Mouse (Mus musculus) hindbrain, embryonic 16.5 days (tissue): Measurements from ENCODE around the gene Arnt2. TPM values are rescaled to one million over a fixed set of nuclear protein-coding genes. Genes with fewer than 3 reads are reported as not detected.

Source experiments
- ATAC-seq: fragments of 200-750 bp; cut with Nextera tagmentation; 2 replicates; pipeline ENCODE4 v1.8.0; 2017; ENCODE audit warnings: moderate TSS enrichment, moderate library complexity
- H3K27ac ChIP-seq: fragments of 300-500 bp; sonication (generic); 2 replicates; pipeline ENCODE4 v1.5.1; 2014; ENCODE audit warnings: low read depth, mild to moderate bottlenecking, control low read depth, low read length, moderate library complexity
- H3K27me3 ChIP-seq: fragments of 300-500 bp; sonication (generic); replicated peaks from 2 replicates; pipeline ENCODE4 v1.6.1; 2014; ENCODE audit warnings: low read length; ENCODE audit not compliant: control insufficient read depth, insufficient read depth
- H3K36me3 ChIP-seq: fragments of 300-500 bp; sonication (generic); 2 replicates; pipeline ENCODE4 v1.6.1; 2014; ENCODE audit warnings: mild to moderate bottlenecking, low read length, moderate library complexity, mixed read lengths; ENCODE audit not compliant: control insufficient read depth, insufficient read depth
- H3K4me1 ChIP-seq: fragments of 300-500 bp; sonication (generic); 2 replicates; pipeline ENCODE4 v1.6.1; 2014; ENCODE audit warnings: low read depth, low read length; ENCODE audit not compliant: control insufficient read depth, insufficient read depth
- H3K4me2 ChIP-seq: fragments of 300-500 bp; sonication (generic); 2 replicates; pipeline ENCODE4 v1.6.1; 2014; ENCODE audit warnings: mild to moderate bottlenecking, low read length, control low read depth, moderate library complexity
- H3K4me3 ChIP-seq: fragments of 300-500 bp; sonication (generic); 2 replicates; pipeline ENCODE4 v1.5.1; 2014; ENCODE audit warnings: mild to moderate bottlenecking, low read length, control low read depth, moderate library complexity
- H3K9ac ChIP-seq: fragments of 300-500 bp; sonication (generic); 2 replicates; pipeline ENCODE4 v1.6.1; 2014; ENCODE audit warnings: low read depth, mild to moderate bottlenecking, control low read depth, low read length, moderate library complexity
- H3K9me3 ChIP-seq: fragments of 300-500 bp; sonication (generic); 2 replicates; pipeline ENCODE4 v1.6.1; 2014; ENCODE audit warnings: mild to moderate bottlenecking, low read length, moderate library complexity; ENCODE audit not compliant: control insufficient read depth
- WGBS: fragments of 180-500 bp; shearing (Covaris S2); extraction: QIAGEN DNeasy Blood & Tissue Kit; methylation state at CpG from one replicate; pipeline ENCODE4 v1.1.7; 2014; 5-methylcytosine and 5-hydroxymethylcytosine counted together
- polyA plus RNA-seq: library from polyadenylated mRNA; unstranded; fragments of >200 nt; fragmentation: Nextera tagmentation; extraction: Ambion mirVana; gene quantifications from 2 replicates; pipeline ENCODE4 v1.2.1, GENCODE M21; 2015

Arnt2 gene
- polyA plus RNA-seq, 1 experiment from 2014 or later = 53.8 TPM

- H3K27ac ChIP-seq = no peak overlapping the region
- no peaks in the 10 kb centered on the region for H3K27me3 ChIP-seq
- no peaks in the 10 kb centered on the region for H3K36me3 ChIP-seq
- no peak overlapping the region for H3K4me3 ChIP-seq
- H3K9ac ChIP-seq = no peak overlapping the region
- no peak overlapping the region for H3K4me2 ChIP-seq
- no peaks in the 10 kb centered on the region for H3K4me1 ChIP-seq
- ATAC-seq = no peak; the same call in 1 of the 2 replicates
- H3K9me3 ChIP-seq = no peaks in the 10 kb centered on the region
These were observed 22.2 kb upstream of the Arnt2 start for GRCm38 (mm10) chr7:84432151-84432550.

- Histone ChIP-seq H3K27ac (no peak overlapping the region), H3K4me3 (no peak overlapping the region), H3K4me2 (no peak overlapping the region), H3K27me3 (no peaks in the 10 kb centered on the region), H3K4me1 (no peaks in the 10 kb centered on the region), H3K9ac (no peak overlapping the region), H3K36me3 (no peaks in the 10 kb centered on the region), H3K9me3 (no peaks in the 10 kb centered on the region)
- no peak for ATAC-seq
- 86% methylated on average over 2 of the region's 2 CpGs for WGBS
These were observed 17.2 kb upstream of the Arnt2 start for GRCm38 (mm10) chr7:84427221-84427620.

GRCm38 (mm10) chr7:84424670-84425385, 14.9 kb upstream of the Arnt2 start:
- H3K9ac ChIP-seq = no peak overlapping the region
- no peaks in the 10 kb centered on the region for H3K27me3 ChIP-seq
- no peak overlapping the region for H3K4me3 ChIP-seq
- no peak for ATAC-seq
- H3K9me3 ChIP-seq = no peaks in the 10 kb centered on the region
- H3K4me2 ChIP-seq = no peak overlapping the region
- no peak overlapping the region for H3K27ac ChIP-seq
- no peaks in the 10 kb centered on the region for H3K4me1 ChIP-seq
- H3K36me3 ChIP-seq = no peaks in the 10 kb centered on the region
- WGBS = 67% methylated on average over 7 of the region's 7 CpGs

- no peak for ATAC-seq
- H3K4me1 ChIP-seq = no peaks in the 10 kb centered on the region
- H3K4me3 ChIP-seq = no peak overlapping the region
- H3K27ac ChIP-seq = no peak overlapping the region
- H3K9ac ChIP-seq = no peak overlapping the region
- H3K9me3 ChIP-seq = no peaks in the 10 kb centered on the region
- no peaks in the 10 kb centered on the region for H3K27me3 ChIP-seq
- no peak overlapping the region for H3K4me2 ChIP-seq
- no peaks in the 10 kb centered on the region for H3K36me3 ChIP-seq
These were observed 11.8 kb upstream of the Arnt2 start for GRCm38 (mm10) chr7:84421753-84422152.

- Histone ChIP-seq H3K36me3 (no peaks in the 10 kb centered on the region), H3K4me1 (no peaks in the 10 kb centered on the region), H3K4me2 (no peak overlapping the region), H3K9me3 (no peaks in the 10 kb centered on the region), H3K27ac (no peak overlapping the region), H3K9ac (no peak overlapping the region), H3K4me3 (no peak overlapping the region), H3K27me3 (no peaks in the 10 kb centered on the region)
- ATAC-seq = no peak
These were observed 11.3 kb upstream of the Arnt2 start for GRCm38 (mm10) chr7:84421291-84421665.

GRCm38 (mm10) chr7:84420581-84421290, 10.8 kb upstream of the Arnt2 start:
- Histone ChIP-seq H3K9me3 (no peaks in the 10 kb centered on the region), H3K4me1 (no peaks in the 10 kb centered on the region), H3K27ac (no peak overlapping the region), H3K27me3 (no peaks in the 10 kb centered on the region), H3K4me2 (no peak overlapping the region), H3K9ac (no peak overlapping the region), H3K4me3 (no peak overlapping the region), H3K36me3 (no peaks in the 10 kb centered on the region)
- WGBS = 67% methylated on average over 3 of the region's 3 CpGs
- ATAC-seq = no peak

- H3K4me2 ChIP-seq = no peak overlapping the region
- no peak overlapping the region for H3K9ac ChIP-seq
- no peak overlapping the region for H3K4me3 ChIP-seq
- H3K36me3 ChIP-seq = no peaks in the 10 kb centered on the region
- no peak for ATAC-seq
- no peaks in the 10 kb centered on the region for H3K9me3 ChIP-seq
- H3K27ac ChIP-seq = no peak overlapping the region
- H3K4me1 ChIP-seq = no peaks in the 10 kb centered on the region
- H3K27me3 ChIP-seq = no peaks in the 10 kb centered on the region
These were observed 7.5 kb upstream of the Arnt2 start for GRCm38 (mm10) chr7:84417441-84417840.

GRCm38 (mm10) chr7:84412570-84412969, 2.6 kb upstream of the Arnt2 start:
- Histone ChIP-seq H3K9ac (no peak overlapping the region), H3K4me2 (no peak overlapping the region), H3K9me3 (no peaks in the 10 kb centered on the region), H3K27me3 (no peaks in the 10 kb centered on the region), H3K4me3 (no peak overlapping the region), H3K27ac (no peak overlapping the region), H3K4me1 (peaks cover 20% of the 10 kb centered on the region), H3K36me3 (no peaks in the 10 kb centered on the region)
- no peak for ATAC-seq
- 54% methylated on average over 8 of the region's 8 CpGs for WGBS

- H3K27ac ChIP-seq = peak overlapping the region; percentile 95
- H3K4me1 ChIP-seq = peaks cover 20% of the 10 kb centered on the region
- H3K9ac ChIP-seq = peak overlapping the region; percentile 94
- WGBS = under 1% methylated on average over 37 of the region's 39 CpGs
- ATAC-seq = peak; percentile 79
- peak overlapping the region; percentile 77 for H3K4me3 ChIP-seq
- no peaks in the 10 kb centered on the region for H3K9me3 ChIP-seq
- H3K36me3 ChIP-seq = no peaks in the 10 kb centered on the region
- peak overlapping the region; percentile 56 for H3K4me2 ChIP-seq
- H3K27me3 ChIP-seq = no peaks in the 10 kb centered on the region
These were observed 608 bp downstream of the Arnt2 start for GRCm38 (mm10) chr7:84409241-84409895.
